Mouse (Mus musculus): ENCODE results near the gene Ctsl. TPM values are rescaled to one million over a fixed set of nuclear protein-coding genes. Genes with fewer than 3 reads are reported as not detected.

Gene Ctsl
- polyA plus RNA-seq, 1 experiment from 2014 or later = 130 TPM

GRCm38 (mm10) chr13:64315483-64316050 lies 55.1 kb downstream of the Ctsl start:
- Histone ChIP-seq H3K9me3 (ENCODE audit: control insufficient read depth, low read length) (no peaks in the 10 kb centered on the region), H3K27me3 (ENCODE audit: control insufficient read depth, insufficient read depth, low read length) (no peaks in the 10 kb centered on the region), H3K4me1 (ENCODE audit: control insufficient read depth, insufficient read depth, low read length) (0 out of 2 replicates have a peak, but pooled peaks cover 4% of the 10 kb centered on the region), H3K9ac (replicated peaks; ENCODE audit: low read length) (no peak overlapping the region), H3K4me3 (replicated peaks; ENCODE audit: low read depth, low read length) (no peak overlapping the region), H3K27ac (replicated peaks; ENCODE audit: low read depth, low read length) (no peak overlapping the region), H3K36me3 (ENCODE audit: control insufficient read depth, insufficient read depth, low read length) (no peaks in the 10 kb centered on the region), H3K4me2 (ENCODE audit: low read length) (no peak overlapping the region)
- 0% methylated on average over 3 of the region's 3 CpGs for WGBS
- DNase-seq = peak; percentile 90
- no peak for ATAC-seq (ENCODE audit: low FRiP score, low TSS enrichment)

GRCm38 (mm10) chr13:64314041-64314440 lies 56.6 kb downstream of the Ctsl start:
- Histone ChIP-seq H3K9ac (replicated peaks; ENCODE audit: low read length) (no peak overlapping the region), H3K4me3 (replicated peaks; ENCODE audit: low read depth, low read length) (no peak overlapping the region), H3K27me3 (ENCODE audit: control insufficient read depth, insufficient read depth, low read length) (no peaks in the 10 kb centered on the region), H3K4me1 (ENCODE audit: control insufficient read depth, insufficient read depth, low read length) (0 out of 2 replicates have a peak, but pooled peaks cover 4% of the 10 kb centered on the region), H3K27ac (replicated peaks; ENCODE audit: low read depth, low read length) (no peak overlapping the region), H3K9me3 (ENCODE audit: control insufficient read depth, low read length) (no peaks in the 10 kb centered on the region), H3K36me3 (ENCODE audit: control insufficient read depth, insufficient read depth, low read length) (no peaks in the 10 kb centered on the region), H3K4me2 (ENCODE audit: low read length) (no peak overlapping the region)
- ATAC-seq (ENCODE audit: low FRiP score, low TSS enrichment) = no peak
- 74% methylated on average over 3 of the region's 3 CpGs for WGBS
- no peak for DNase-seq

- Histone ChIP-seq H3K9ac (replicated peaks; ENCODE audit: low read length) (peak overlapping the region; percentile 65), H3K9me3 (ENCODE audit: control insufficient read depth, low read length) (no peaks in the 10 kb centered on the region), H3K36me3 (ENCODE audit: control insufficient read depth, insufficient read depth, low read length) (no peaks in the 10 kb centered on the region), H3K27me3 (ENCODE audit: control insufficient read depth, insufficient read depth, low read length) (no peaks in the 10 kb centered on the region), H3K4me2 (ENCODE audit: low read length) (peak overlapping the region; percentile 63), H3K4me1 (ENCODE audit: control insufficient read depth, insufficient read depth, low read length) (0 out of 2 replicates have a peak, but pooled peaks cover 4% of the 10 kb centered on the region), H3K27ac (replicated peaks; ENCODE audit: low read depth, low read length) (peak overlapping the region; percentile 78), H3K4me3 (replicated peaks; ENCODE audit: low read depth, low read length) (peak overlapping the region; percentile 63)
- DNase-seq (no peak), ATAC-seq (ENCODE audit: low FRiP score, low TSS enrichment) (no peak; the same call in 1 of the 2 replicates)
- 0% methylated on average over 2 of the region's 2 CpGs for WGBS
Observed at GRCm38 (mm10) chr13:64312916-64313289, 57.8 kb downstream of the Ctsl start.

DNA sequence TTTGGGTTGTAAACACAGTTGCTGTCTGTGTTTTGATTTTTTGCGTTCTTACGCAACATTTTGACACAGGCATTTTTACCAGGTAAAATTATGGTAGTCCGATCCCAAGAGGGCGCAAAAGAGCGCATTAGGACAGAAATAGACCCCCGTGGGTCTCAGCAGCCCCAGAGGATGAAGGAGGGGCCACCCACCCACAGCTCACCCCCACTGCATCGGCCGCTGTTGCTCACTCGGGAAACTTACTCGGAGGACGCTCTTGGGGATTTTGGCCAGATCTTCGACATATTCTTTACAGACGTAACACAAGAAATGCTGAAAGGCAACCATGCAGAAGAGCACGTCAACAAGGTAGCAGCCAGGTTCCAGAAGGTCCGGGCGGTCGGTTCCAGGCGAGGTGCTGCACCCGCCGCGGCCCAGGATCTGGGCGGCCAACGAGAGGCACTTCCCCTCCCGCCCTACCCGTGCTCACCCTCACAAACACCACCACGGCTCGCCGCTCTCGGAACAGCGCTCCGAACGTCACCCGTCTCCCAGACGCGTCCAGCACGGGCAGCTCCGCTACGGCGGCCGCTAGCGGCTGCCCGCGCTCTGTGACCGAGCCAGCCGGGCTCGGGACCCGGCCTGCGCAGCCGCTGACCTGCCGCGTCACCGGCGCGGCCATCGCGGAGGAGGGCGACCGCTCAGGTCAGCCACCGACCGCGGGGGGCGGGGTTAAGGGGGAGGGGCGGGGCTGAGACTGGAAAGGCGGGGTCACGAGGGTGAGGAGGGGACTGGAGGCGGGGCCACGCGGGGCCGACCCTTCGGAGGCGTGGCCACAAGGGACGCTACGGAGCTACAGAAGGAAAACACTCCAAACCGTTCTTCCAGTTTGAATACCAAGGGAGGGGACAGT lies 58.4 kb downstream of the Ctsl start, which contains the start of gene Aaed1:
Aaed1 (minus strand) TSS at position 687 of the 892 bp plus-strand sequence.
- Histone ChIP-seq H3K4me3 (replicated peaks; ENCODE audit: low read depth, low read length) (peak within 1 kb of the TSS; percentile 63), H3K9me3 (ENCODE audit: control insufficient read depth, low read length) (no peaks in the 10 kb centered on the region), H3K36me3 (ENCODE audit: control insufficient read depth, insufficient read depth, low read length) (no peaks in the 10 kb centered on the region), H3K4me2 (ENCODE audit: low read length) (peak within 1 kb of the TSS; percentile 63), H3K27ac (replicated peaks; ENCODE audit: low read depth, low read length) (peak within 1 kb of the TSS; percentile 78), H3K4me1 (ENCODE audit: control insufficient read depth, insufficient read depth, low read length) (0 out of 2 replicates have a peak, but pooled peaks cover 4% of the 10 kb centered on the region), H3K9ac (replicated peaks; ENCODE audit: low read length) (peak within 1 kb of the TSS; percentile 65), H3K27me3 (ENCODE audit: control insufficient read depth, insufficient read depth, low read length) (no peaks in the 10 kb centered on the region)
- ATAC-seq (ENCODE audit: low FRiP score, low TSS enrichment) (peak; percentile 93), DNase-seq (peak; percentile 92)
- under 1% methylated on average over 74 of the region's 74 CpGs for WGBS

DNA sequence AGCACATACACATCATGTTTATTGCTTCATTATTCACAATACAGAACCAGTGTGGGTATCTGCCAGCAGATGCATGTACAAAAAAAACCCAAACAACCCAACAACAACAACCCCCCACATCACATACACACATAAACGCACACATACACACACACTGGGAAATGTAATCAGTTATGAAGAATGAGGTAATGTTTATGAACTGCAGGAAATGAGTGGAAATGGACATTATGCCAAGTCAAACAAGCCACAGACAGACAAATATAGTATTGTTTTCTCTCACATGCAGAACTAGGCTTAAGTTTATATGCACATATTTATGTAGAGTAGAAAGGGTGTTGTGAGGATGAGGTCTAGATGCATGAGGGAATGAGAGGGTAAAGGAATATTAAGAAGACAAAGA lies 59.4 kb downstream of the Ctsl start:
- peak overlapping the region; percentile 63 for H3K4me2 ChIP-seq (ENCODE audit: low read length)
- DNase-seq (no peak), ATAC-seq (ENCODE audit: low FRiP score, low TSS enrichment) (no peak)
- no peak overlapping the region for H3K4me3 ChIP-seq (replicated peaks; ENCODE audit: low read depth, low read length)
- H3K9me3 ChIP-seq (ENCODE audit: control insufficient read depth, low read length) = no peaks in the 10 kb centered on the region
- 0 out of 2 replicates have a peak, but pooled peaks cover 4% of the 10 kb centered on the region for H3K4me1 ChIP-seq (ENCODE audit: control insufficient read depth, insufficient read depth, low read length)
- no peaks in the 10 kb centered on the region for H3K36me3 ChIP-seq (ENCODE audit: control insufficient read depth, insufficient read depth, low read length)
- 85% methylated on average over 1 of the region's 1 CpGs for WGBS
- H3K27me3 ChIP-seq (ENCODE audit: control insufficient read depth, insufficient read depth, low read length) = no peaks in the 10 kb centered on the region
- H3K27ac ChIP-seq (replicated peaks; ENCODE audit: low read depth, low read length) = no peak overlapping the region
- H3K9ac ChIP-seq (replicated peaks; ENCODE audit: low read length) = peak overlapping the region; percentile 65; the same call in 1 of the 2 replicates

DNA sequence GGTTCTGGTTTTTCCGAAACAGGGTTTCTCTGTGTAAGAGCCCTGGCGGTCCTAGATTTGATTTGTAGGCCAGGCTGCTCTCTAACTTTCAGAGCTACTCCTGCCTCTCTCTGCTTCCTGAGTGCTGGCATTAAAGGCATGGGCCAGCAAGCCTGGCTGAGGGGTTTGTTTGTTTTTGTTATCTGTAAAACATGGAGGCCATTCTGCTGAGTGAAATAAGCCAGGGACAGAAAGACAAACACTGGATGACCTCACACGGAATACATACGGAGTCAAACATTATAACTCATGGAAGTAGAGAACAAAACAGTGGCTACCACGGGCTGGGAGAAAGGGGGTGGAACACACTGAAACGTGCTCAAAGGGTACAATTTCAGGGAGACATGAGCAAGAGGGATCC lies 60.1 kb downstream of the Ctsl start:
- WGBS = 89% methylated on average over 6 of the region's 6 CpGs
- no peak overlapping the region for H3K9ac ChIP-seq (replicated peaks; ENCODE audit: low read length)
- no peak overlapping the region for H3K4me3 ChIP-seq (replicated peaks; ENCODE audit: low read depth, low read length)
- H3K27ac ChIP-seq (replicated peaks; ENCODE audit: low read depth, low read length) = no peak overlapping the region
- H3K36me3 ChIP-seq (ENCODE audit: control insufficient read depth, insufficient read depth, low read length) = no peaks in the 10 kb centered on the region
- H3K4me1 ChIP-seq (ENCODE audit: control insufficient read depth, insufficient read depth, low read length) = 0 out of 2 replicates have a peak, but pooled peaks cover 4% of the 10 kb centered on the region
- no peak for ATAC-seq (ENCODE audit: low FRiP score, low TSS enrichment)
- no peak overlapping the region for H3K4me2 ChIP-seq (ENCODE audit: low read length)
- no peaks in the 10 kb centered on the region for H3K9me3 ChIP-seq (ENCODE audit: control insufficient read depth, low read length)
- DNase-seq = no peak
- H3K27me3 ChIP-seq (ENCODE audit: control insufficient read depth, insufficient read depth, low read length) = no peaks in the 10 kb centered on the region

GRCm38 (mm10) chr13:64309842-64310241 lies 60.8 kb downstream of the Ctsl start:
- Histone ChIP-seq H3K9me3 (ENCODE audit: control insufficient read depth, low read length) (no peaks in the 10 kb centered on the region), H3K27ac (replicated peaks; ENCODE audit: low read depth, low read length) (no peak overlapping the region), H3K4me3 (replicated peaks; ENCODE audit: low read depth, low read length) (no peak overlapping the region), H3K36me3 (ENCODE audit: control insufficient read depth, insufficient read depth, low read length) (no peaks in the 10 kb centered on the region), H3K27me3 (ENCODE audit: control insufficient read depth, insufficient read depth, low read length) (no peaks in the 10 kb centered on the region), H3K4me2 (ENCODE audit: low read length) (no peak overlapping the region), H3K9ac (replicated peaks; ENCODE audit: low read length) (no peak overlapping the region), H3K4me1 (ENCODE audit: control insufficient read depth, insufficient read depth, low read length) (0 out of 2 replicates have a peak, but pooled peaks cover 4% of the 10 kb centered on the region)
- DNase-seq (no peak), ATAC-seq (ENCODE audit: low FRiP score, low TSS enrichment) (no peak)
- 88% methylated on average over 11 of the region's 11 CpGs for WGBS

All from midbrain, embryonic 14.5 days (tissue).